Mouse (Mus musculus) kidney, postnatal 0 days (tissue): ENCODE measurements around the gene Marveld2. TPM values are rescaled to one million over a fixed set of nuclear protein-coding genes. Genes with fewer than 3 reads are reported as not detected.
A peak's percentile ranks its signal among the peaks of the same experiment; 100 is the strongest.

Experiments
- ATAC-seq: fragments of 200-750 bp; cut with Nextera tagmentation; replicated peaks from 2 replicates; pipeline ENCODE4 v1.8.0; 2017; ENCODE audit warnings: low read depth, moderate number of reproducible peaks, moderate TSS enrichment, moderate library complexity; ENCODE audit not compliant: low FRiP score
- DNase-seq: peaks from one replicate; pipeline ENCODE4 v3.0.0-alpha.2; 2016; ENCODE audit warnings: low spot score
- H3K27ac ChIP-seq: fragments of 300-500 bp; sonication (generic); 2 replicates; pipeline ENCODE4 v1.5.1; 2014; ENCODE audit warnings: mild to moderate bottlenecking
- H3K27me3 ChIP-seq: fragments of 300-500 bp; sonication (generic); 2 replicates; pipeline ENCODE4 v1.6.1; 2014; ENCODE audit warnings: low read length, mixed read lengths; ENCODE audit not compliant: insufficient read depth
- H3K36me3 ChIP-seq: fragments of 300-500 bp; sonication (generic); 2 replicates; pipeline ENCODE4 v1.6.1; 2014; ENCODE audit warnings: low read length, mixed read lengths; ENCODE audit not compliant: insufficient read depth
- H3K4me1 ChIP-seq: fragments of 300-500 bp; sonication (generic); replicated peaks from 2 replicates; pipeline ENCODE4 v1.6.1; 2014; ENCODE audit warnings: antibody characterized with exemption, low read length, mixed read lengths; ENCODE audit not compliant: insufficient read depth
- H3K4me2 ChIP-seq: fragments of 300-500 bp; sonication (generic); 2 replicates; pipeline ENCODE4 v1.6.1; 2014; ENCODE audit warnings: mild to moderate bottlenecking, low read length, moderate library complexity, mixed read lengths
- H3K4me3 ChIP-seq: fragments of 300-500 bp; sonication (generic); replicated peaks from 2 replicates; pipeline ENCODE4 v1.5.1; 2014; ENCODE audit warnings: low read depth, low read length
- H3K9ac ChIP-seq: fragments of 300-500 bp; sonication (generic); 2 replicates; pipeline ENCODE4 v1.6.1; 2014; ENCODE audit warnings: low read depth, low read length
- H3K9me3 ChIP-seq: fragments of 300-500 bp; sonication (generic); replicated peaks from 2 replicates; pipeline ENCODE4 v1.6.1; 2016; ENCODE audit warnings: low read length, inconsistent platforms, mixed read lengths
- CTCF ChIP-seq: IDR thresholded peaks from 2 replicates; pipeline ENCODE4 v1.5.1; 2016; ENCODE audit warnings: antibody characterized with exemption, low read depth, mild to moderate bottlenecking, moderate library complexity
- whole genome bisulfite sequencing: fragments of 180-500 bp; shearing (Covaris S2); extraction: QIAGEN DNeasy Blood & Tissue Kit; methylation state at CpG from one replicate; pipeline ENCODE4 v1.1.7; 2014; 5-methylcytosine and 5-hydroxymethylcytosine counted together
- polyA plus RNA-seq: library from polyadenylated mRNA; unstranded; fragments of >200 nt; fragmentation: Nextera tagmentation; extraction: Ambion mirVana; gene quantifications from 2 replicates; pipeline ENCODE4 v1.2.1, GENCODE M21; 2015

The Marveld2 gene
- polyA plus RNA-seq, 1 experiment from 2014 or later = 17.0 TPM

DNA sequence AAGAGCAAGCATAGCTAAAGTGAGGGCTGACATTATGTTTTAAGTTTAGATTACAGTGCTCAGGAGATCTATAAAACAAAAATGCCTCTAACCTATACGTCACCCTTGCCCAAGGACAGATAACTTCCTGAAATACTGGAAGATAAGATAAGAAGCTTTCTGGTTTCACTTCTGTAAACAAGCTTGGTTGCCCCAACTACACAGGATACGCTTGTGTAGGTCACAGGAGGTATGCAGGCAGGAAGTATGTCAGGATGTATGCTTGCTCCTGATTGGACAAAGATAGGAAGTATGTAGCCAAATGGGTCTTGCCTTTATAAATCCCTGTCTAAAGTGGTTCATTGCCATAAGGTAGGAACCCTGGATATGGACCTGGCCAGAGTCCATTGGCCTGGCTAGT lies 40.8 kb downstream of the Marveld2 start:
- Histone ChIP-seq H3K4me3 (no peak overlapping the region), H3K9ac (no peak overlapping the region), H3K36me3 (no peaks in the 10 kb centered on the region), H3K9me3 (no peaks in the 10 kb centered on the region), H3K4me2 (no peak overlapping the region), H3K27me3 (no peaks in the 10 kb centered on the region), H3K4me1 (no peaks in the 10 kb centered on the region), H3K27ac (no peak overlapping the region)
- DNase-seq (no peak), ATAC-seq (0 out of 2 replicates have a peak, but pooled peaks have one; percentile 43)
- WGBS = 55% methylated on average over 2 of the region's 2 CpGs
- TF ChIP-seq CTCF = no peak

DNA sequence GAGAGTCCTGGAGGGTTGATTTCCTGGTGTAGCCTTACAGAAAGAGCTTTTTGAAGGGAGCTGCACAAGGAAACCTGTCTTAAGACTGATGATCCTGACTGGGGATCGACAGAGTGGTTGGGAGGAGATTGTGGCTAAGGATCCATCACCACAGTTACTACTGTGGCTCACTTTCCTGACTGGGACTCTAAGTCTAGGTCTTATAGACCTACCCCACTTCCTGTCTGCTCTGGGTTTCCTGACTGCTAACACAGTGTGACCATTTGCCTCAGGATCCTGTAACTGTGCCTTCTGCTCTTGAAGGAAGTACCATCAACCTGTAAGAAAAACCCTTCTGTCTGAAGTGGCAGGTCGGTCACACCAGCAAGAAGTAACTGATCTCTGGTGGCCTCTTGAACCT lies 46.1 kb downstream of the Marveld2 start:
- Histone ChIP-seq H3K4me2 (no peak overlapping the region), H3K4me1 (no peaks in the 10 kb centered on the region), H3K36me3 (no peaks in the 10 kb centered on the region), H3K4me3 (no peak overlapping the region), H3K27me3 (no peaks in the 10 kb centered on the region), H3K27ac (no peak overlapping the region), H3K9ac (no peak overlapping the region), H3K9me3 (no peaks in the 10 kb centered on the region)
- 62% methylated on average over 2 of the region's 2 CpGs for WGBS
- no peak for ATAC-seq
- no peak for DNase-seq
- TF ChIP-seq CTCF = no peak

DNA sequence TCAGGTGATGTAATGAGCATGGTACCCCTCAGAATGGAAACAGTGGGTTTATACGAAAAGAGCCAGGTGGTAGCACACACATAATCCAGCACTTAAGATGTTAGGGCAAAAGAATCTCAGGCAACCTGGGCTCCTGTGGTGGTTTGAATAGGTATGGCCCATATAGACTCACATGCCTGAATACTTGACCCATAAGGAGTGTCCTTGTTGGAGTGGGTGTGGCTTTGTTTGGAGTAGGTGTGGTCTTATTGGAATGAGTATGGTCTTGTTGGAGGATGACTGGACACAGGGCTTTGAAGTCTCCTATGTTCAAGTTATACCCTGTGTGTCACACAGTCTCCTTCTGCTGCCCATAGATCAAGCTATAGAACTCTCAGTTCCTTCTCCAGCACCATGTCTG lies 48.4 kb downstream of the Marveld2 start:
- no peaks in the 10 kb centered on the region for H3K9me3 ChIP-seq
- H3K4me3 ChIP-seq = no peak overlapping the region
- no peak overlapping the region for H3K27ac ChIP-seq
- H3K27me3 ChIP-seq = no peaks in the 10 kb centered on the region
- ATAC-seq = no peak
- WGBS = 100% methylated on average over 1 of the region's 1 CpGs
- H3K9ac ChIP-seq = no peak overlapping the region
- DNase-seq = no peak
- no peak for TF ChIP-seq CTCF
- no peaks in the 10 kb centered on the region for H3K4me1 ChIP-seq
- H3K4me2 ChIP-seq = no peak overlapping the region
- no peaks in the 10 kb centered on the region for H3K36me3 ChIP-seq

DNA sequence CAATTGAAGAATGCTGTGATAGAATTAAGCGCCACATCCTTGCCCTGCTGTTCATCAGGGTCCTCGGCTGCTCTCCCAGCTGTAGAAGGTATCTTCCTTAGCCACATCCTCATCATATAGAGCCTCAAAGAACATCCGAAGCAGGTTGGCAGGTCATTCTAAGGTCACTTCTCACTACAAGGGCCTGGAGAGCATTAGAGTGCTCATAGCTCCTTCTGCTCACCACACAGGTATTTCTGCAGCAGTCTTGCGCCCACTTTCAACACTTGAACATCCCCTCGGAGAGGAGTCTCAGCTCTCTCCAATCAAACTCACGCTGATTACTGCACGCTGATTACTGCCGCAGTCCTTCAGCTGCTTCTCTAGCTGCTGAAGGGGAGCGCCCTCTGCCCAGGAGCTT lies 57.3 kb downstream of the Marveld2 start:
- Histone ChIP-seq H3K27me3 (no peaks in the 10 kb centered on the region), H3K4me3 (no peak overlapping the region), H3K9me3 (no peaks in the 10 kb centered on the region), H3K36me3 (no peaks in the 10 kb centered on the region), H3K9ac (no peak overlapping the region), H3K27ac (no peak overlapping the region), H3K4me1 (no peaks in the 10 kb centered on the region), H3K4me2 (no peak overlapping the region)
- 82% methylated on average over 9 of the region's 9 CpGs for WGBS
- no peak for ATAC-seq
- DNase-seq = no peak
- no peak for TF ChIP-seq CTCF

DNA sequence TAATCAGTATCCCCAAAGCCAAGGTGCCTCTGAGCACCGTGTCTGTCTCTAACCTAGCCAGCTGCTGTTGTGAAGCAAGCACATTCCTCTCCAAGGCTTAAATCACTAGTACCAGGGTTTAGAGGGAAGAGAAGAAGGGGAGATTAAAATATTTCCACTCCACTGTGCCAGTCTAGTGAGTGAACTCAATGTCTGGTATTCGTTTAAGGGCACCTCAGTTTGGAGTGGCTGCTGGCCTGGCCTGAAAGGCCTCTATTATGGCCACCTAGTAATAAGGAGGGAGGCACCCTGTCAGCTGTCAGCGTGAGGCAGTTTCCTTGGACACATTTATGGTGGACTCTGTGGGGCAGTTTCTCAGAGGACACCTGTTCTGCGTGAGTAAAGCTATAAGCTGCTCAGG lies 59.8 kb downstream of the Marveld2 start:
- no peak overlapping the region for H3K4me3 ChIP-seq
- H3K9me3 ChIP-seq = no peaks in the 10 kb centered on the region
- peaks cover 12% of the 10 kb centered on the region for H3K27me3 ChIP-seq
- H3K36me3 ChIP-seq = no peaks in the 10 kb centered on the region
- no peak for TF ChIP-seq CTCF
- H3K9ac ChIP-seq = no peak overlapping the region
- DNase-seq (no peak), ATAC-seq (no peak)
- 46% methylated on average over 4 of the region's 4 CpGs for WGBS
- H3K4me2 ChIP-seq = no peak overlapping the region
- H3K4me1 ChIP-seq = no peaks in the 10 kb centered on the region
- H3K27ac ChIP-seq = no peak overlapping the region

DNA sequence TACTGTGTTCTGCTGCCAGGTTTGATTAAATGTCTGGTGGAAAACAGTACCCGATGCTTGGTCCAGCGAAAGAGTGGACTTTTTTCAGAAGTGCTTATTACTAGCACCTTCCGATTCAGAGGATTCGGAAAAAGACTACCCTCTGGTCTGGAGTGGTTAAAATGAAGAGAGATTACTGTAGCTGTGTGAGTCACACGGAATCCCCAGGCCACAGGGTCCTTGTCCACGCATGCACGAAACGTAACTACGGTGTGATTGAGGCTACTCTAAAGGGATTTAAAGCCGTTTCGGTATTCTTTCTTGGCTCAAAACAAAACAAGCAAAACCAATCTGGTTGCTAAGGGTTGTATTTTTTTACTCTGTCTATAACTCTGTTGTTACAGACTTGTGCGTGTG lies 63.7 kb downstream of the Marveld2 start:
- DNase-seq (no peak), ATAC-seq (no peak)
- no peaks in the 10 kb centered on the region for H3K36me3 ChIP-seq
- WGBS = 4% methylated on average over 12 of the region's 12 CpGs
- H3K9me3 ChIP-seq = no peaks in the 10 kb centered on the region
- H3K9ac ChIP-seq = peak overlapping the region; percentile 72
- H3K4me2 ChIP-seq = peak overlapping the region; percentile 93
- H3K27ac ChIP-seq = peak overlapping the region; percentile 83; the same call in 1 of the 2 replicates
- no peaks in the 10 kb centered on the region for H3K4me1 ChIP-seq
- TF ChIP-seq CTCF = no peak
- peak overlapping the region; percentile 65 for H3K4me3 ChIP-seq
- peaks cover 20% of the 10 kb centered on the region for H3K27me3 ChIP-seq

GRCm38 (mm10) chr13:100552369-100553041 lies 64.3 kb downstream of the Marveld2 start, which contains the start of gene Ocln:
Gene Ocln, minus strand, starts transcription at chr13:100552718.
- WGBS = under 1% methylated on average over 36 of the region's 45 CpGs
- ATAC-seq = peak; percentile 81
- peak; percentile 53 for DNase-seq
- Histone ChIP-seq H3K36me3 (no peaks in the 10 kb centered on the region), H3K27ac (peak within 1 kb of the TSS; percentile 83), H3K9ac (peak within 1 kb of the TSS; percentile 72), H3K27me3 (peaks cover 20% of the 10 kb centered on the region), H3K4me2 (peak within 1 kb of the TSS; percentile 93), H3K9me3 (no peaks in the 10 kb centered on the region), H3K4me1 (no peaks in the 10 kb centered on the region), H3K4me3 (peak within 1 kb of the TSS; percentile 65)
- TF ChIP-seq CTCF = no peak
